Mouse (Mus musculus): Measurements from ENCODE around the gene Pik3ap1. TPM values are rescaled to one million over a fixed set of nuclear protein-coding genes. Genes with fewer than 3 reads are reported as not detected.
"Not testable (repeated sequence)": the region's sequence is repeated elsewhere in the genome, so short reads cannot be mapped to it uniquely, and the experiment has no call there.

Gene Pik3ap1
- polyA plus RNA-seq (2015; fragmentation: Nextera tagmentation; extraction: Ambion mirVana) = 1.4 and 1.6 TPM in 2 replicates

DNA sequence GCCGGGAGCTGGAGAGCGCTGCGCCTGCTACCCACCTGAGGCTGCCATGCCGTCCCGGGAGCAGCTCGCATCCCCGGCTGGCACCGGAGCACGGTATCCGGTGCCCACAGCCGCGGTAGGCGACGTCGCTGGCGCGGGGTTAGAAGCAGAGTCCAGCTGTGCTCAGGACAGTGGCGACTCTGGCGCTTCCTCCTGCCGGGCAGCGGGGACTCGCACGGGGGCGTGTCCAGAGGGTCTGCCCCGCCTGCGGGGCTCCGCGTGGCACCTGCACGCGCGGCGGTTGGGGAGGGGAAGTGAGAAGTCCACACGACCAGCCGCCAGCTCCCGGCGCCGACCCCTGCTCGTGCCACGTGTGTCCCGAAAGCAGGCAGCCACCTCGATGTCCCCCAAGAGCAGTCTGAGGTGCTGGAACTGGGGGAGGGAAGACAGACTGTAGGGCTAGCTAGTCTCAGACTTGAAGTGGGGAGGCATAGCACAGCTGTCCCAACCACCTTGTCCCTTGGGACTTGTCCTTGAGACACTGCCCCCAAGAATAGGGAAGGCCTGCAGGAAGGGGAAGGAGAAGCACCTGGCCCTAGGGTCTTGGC lies at the start of gene Pik3ap1:
Gene Pik3ap1, minus strand, starts transcription at position 181 of the 587 bp plus-strand sequence.
- H3K36me3 ChIP-seq = no peaks in the 10 kb centered on the region
- no peaks in the 10 kb centered on the region for H3K9me3 ChIP-seq
- peaks cover 5% of the 10 kb centered on the region; the same call in 1 of the 2 replicates for H3K27me3 ChIP-seq
- WGBS = under 1% methylated on average over 41 of the region's 41 CpGs
- peak within 1 kb of the TSS; percentile 47 for H3K9ac ChIP-seq (replicated peaks)
- peak within 1 kb of the TSS; percentile 98 for H3K4me2 ChIP-seq (replicated peaks)
- H3K4me3 ChIP-seq = peak within 1 kb of the TSS; percentile 48
- 0 out of 2 replicates have a peak, but pooled peaks have one; percentile 13 for ATAC-seq (replicated peaks)
- H3K4me1 ChIP-seq = peaks cover 18% of the 10 kb centered on the region
- no peak within 1 kb of the TSS for H3K27ac ChIP-seq (replicated peaks)

DNA sequence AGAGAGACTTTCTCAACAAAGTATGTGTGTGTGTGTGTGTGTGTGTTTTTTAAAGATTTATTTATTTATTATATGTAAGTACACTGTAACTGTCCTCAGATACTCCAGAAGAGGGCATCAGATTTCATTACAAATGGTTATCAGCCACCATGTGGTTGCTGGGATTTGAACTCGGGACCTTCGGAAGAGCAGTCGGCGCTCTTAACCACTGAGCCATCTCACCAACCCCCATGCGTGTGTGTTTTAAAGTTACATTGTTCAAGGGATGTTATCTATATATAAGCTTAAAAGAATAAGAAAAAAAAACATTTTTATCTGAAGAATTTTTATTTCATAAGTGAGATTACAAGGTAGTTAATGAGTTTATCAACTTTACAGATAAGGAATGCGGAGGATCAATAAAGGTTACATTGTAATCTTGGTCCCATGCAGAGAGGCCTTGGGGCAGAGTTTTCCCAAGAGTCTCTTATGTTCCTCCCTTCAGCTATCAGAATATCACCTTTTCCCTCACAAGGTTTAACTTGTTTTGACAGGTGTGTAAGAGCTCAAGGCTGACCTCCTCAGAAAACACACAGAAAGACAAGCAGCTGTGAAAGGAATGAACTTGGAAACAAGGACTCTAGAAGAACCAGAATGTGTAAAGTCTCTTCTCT lies 46.7 kb upstream of the Pik3ap1 start:
- H3K4me3 ChIP-seq; H3K9me3 ChIP-seq; H3K27ac ChIP-seq (replicated peaks); H3K27me3 ChIP-seq; H3K9ac ChIP-seq (replicated peaks); ATAC-seq (replicated peaks); H3K4me1 ChIP-seq; H3K36me3 ChIP-seq; H3K4me2 ChIP-seq (replicated peaks): not testable (repeated sequence)
- no CpG with 5 or more reads among the region's 6 CpGs for WGBS

DNA sequence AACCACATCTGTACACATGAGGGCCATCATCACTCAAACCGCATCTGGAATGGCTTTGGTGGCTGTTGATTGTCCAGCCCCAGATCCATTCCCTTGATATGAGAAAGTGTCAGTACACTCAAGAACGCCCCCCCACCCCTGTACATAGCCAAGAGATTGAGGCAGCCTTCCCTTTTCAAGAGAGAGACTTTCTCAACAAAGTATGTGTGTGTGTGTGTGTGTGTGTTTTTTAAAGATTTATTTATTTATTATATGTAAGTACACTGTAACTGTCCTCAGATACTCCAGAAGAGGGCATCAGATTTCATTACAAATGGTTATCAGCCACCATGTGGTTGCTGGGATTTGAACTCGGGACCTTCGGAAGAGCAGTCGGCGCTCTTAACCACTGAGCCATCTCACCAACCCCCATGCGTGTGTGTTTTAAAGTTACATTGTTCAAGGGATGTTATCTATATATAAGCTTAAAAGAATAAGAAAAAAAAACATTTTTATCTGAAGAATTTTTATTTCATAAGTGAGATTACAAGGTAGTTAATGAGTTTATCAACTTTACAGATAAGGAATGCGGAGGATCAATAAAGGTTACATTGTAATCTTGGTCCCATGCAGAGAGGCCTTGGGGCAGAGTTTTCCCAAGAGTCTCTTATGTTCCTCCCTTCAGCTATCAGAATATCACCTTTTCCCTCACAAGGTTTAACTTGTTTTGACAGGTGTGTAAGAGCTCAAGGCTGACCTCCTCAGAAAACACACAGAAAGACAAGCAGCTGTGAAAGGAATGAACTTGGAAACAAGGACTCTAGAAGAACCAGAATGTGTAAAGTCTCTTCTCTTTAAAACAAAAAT lies 41.2 kb upstream of the Pik3ap1 start:
- H3K4me1 ChIP-seq; H3K9me3 ChIP-seq; H3K27me3 ChIP-seq; H3K27ac ChIP-seq (replicated peaks); H3K4me3 ChIP-seq; H3K4me2 ChIP-seq (replicated peaks); H3K36me3 ChIP-seq; ATAC-seq (replicated peaks); H3K9ac ChIP-seq (replicated peaks): not testable (repeated sequence)
- no CpG with 5 or more reads among the region's 8 CpGs for WGBS

DNA sequence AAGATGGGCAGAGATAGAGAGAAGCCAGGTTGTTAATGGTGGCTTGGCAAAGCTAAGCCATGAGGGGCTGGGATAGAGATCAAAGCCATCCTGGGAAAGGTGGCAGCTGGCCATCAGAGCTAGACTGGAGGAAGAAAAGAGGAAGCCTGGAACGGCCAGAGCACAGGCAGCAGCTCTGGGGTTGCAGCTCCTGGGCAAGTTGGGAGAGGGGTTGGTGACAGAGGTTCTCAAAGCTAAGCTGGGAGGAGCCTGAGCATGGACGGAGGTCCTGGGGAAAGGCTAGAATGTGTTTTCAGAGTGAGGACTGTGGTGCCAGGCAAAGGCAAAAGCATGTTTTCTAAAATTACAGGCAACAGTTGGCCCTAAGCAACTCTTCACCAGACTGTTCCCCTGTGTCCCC lies 36.4 kb upstream of the Pik3ap1 start:
- no peak for ATAC-seq (replicated peaks)
- WGBS = 69% methylated on average over 2 of the region's 2 CpGs

DNA sequence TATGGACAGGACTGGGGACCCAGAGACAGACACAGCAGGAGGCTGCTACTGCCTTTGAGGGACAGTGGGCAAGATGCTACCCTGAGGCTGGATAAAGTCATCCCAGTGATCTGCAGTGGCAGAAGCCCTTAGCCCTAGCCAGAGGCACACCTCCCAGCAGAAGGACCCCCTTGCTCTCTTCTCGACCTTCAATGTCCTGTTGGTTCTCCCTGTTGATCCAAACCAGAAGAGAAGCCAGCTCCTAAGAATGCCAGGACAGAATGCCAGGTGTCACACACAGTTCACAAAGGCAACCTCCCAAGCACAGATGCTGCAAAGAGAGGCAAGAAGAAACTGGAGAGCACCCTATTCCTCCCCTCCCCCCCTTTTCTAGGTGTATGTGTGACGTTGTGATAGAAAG lies 33.9 kb upstream of the Pik3ap1 start:
- no peak overlapping the region for H3K4me2 ChIP-seq (replicated peaks)
- no peaks in the 10 kb centered on the region for H3K27me3 ChIP-seq
- WGBS = 88% methylated on average over 2 of the region's 2 CpGs
- H3K9me3 ChIP-seq = 0 out of 2 replicates have a peak, but pooled peaks cover 5% of the 10 kb centered on the region
- ATAC-seq (replicated peaks) = no peak
- no peaks in the 10 kb centered on the region for H3K36me3 ChIP-seq
- no peak overlapping the region for H3K9ac ChIP-seq (replicated peaks)
- H3K4me3 ChIP-seq = no peak overlapping the region
- no peak overlapping the region for H3K27ac ChIP-seq (replicated peaks)
- H3K4me1 ChIP-seq = no peaks in the 10 kb centered on the region

More for the DNA sequence above, 36.4 kb upstream of the Pik3ap1 start:
- no peak overlapping the region for H3K4me3 ChIP-seq
- no peaks in the 10 kb centered on the region for H3K36me3 ChIP-seq
- H3K27me3 ChIP-seq = no peaks in the 10 kb centered on the region
- H3K4me2 ChIP-seq (replicated peaks) = no peak overlapping the region
- no peak overlapping the region for H3K9ac ChIP-seq (replicated peaks)
- H3K4me1 ChIP-seq = no peaks in the 10 kb centered on the region
- H3K9me3 ChIP-seq = 0 out of 2 replicates have a peak, but pooled peaks cover 6% of the 10 kb centered on the region
- no peak overlapping the region for H3K27ac ChIP-seq (replicated peaks)

DNA sequence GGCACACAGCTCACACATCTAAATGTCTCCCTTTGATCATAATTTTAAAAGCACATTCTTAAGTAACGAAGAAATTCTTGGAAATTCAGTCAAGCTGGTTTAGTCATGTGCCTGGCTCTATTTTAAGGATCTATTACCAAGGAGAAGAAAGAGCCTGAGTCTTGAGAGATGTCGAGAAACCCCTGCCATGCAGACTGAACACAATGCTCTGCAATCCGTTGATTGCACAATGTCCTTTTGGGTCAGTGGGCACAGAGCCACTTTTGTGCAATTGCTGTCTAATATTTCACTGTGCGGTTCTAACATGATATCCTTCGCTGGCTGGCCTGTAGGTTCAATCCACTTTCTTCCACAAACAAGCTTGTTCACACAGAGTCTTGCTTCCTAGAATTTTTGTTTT lies 33.1 kb upstream of the Pik3ap1 start:
- Histone ChIP-seq H3K9ac (replicated peaks) (no peak overlapping the region), H3K9me3 (no peaks in the 10 kb centered on the region), H3K36me3 (no peaks in the 10 kb centered on the region), H3K27me3 (no peaks in the 10 kb centered on the region), H3K4me2 (replicated peaks) (no peak overlapping the region), H3K27ac (replicated peaks) (no peak overlapping the region), H3K4me3 (no peak overlapping the region), H3K4me1 (no peaks in the 10 kb centered on the region)
- 27% methylated on average over 5 of the region's 5 CpGs for WGBS
- no peak for ATAC-seq (replicated peaks)

DNA sequence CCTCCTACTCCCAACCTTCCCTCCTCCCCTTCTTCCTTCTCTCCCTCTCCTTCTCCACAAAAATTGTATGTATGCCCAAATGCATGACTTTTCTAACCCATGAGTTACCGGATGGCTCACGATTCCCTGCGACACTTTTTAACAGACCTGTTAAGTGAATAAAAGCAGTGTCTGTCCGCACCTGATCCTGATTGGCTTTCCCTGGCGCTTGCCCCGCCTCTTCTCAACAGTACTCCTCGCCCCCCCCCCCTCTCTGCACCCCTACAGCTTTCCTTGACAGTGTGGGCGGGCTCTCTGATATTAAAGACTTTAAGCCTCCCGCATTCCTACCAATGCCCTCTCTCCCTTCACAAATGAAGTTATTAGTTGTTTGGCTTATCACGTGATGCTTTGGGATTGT lies 31.3 kb upstream of the Pik3ap1 start:
- Histone ChIP-seq H3K36me3 (no peaks in the 10 kb centered on the region), H3K4me1 (no peaks in the 10 kb centered on the region), H3K9me3 (no peaks in the 10 kb centered on the region), H3K4me3 (no peak overlapping the region), H3K27me3 (no peaks in the 10 kb centered on the region), H3K4me2 (replicated peaks) (no peak overlapping the region), H3K27ac (replicated peaks) (no peak overlapping the region), H3K9ac (replicated peaks) (no peak overlapping the region)
- WGBS = 51% methylated on average over 10 of the region's 10 CpGs
- ATAC-seq (replicated peaks) = no peak

DNA sequence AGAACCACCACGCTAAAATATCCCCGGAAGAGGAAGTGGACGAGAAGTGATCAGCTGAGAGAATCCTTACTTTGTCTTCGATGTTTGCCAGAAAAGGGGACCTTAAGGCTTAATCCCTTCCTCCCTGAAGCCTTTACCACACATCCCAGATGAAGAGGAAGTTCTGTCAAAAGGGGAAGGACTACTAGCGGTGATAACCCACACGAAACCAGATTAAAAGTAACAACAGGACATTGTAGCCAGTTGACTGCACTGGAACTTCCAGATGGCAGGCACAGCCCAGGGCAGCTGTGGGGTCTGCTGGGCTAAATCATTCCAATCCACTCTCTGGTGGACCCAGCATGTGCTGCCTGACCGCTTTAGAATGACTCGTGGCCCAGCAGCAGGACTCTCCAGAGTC lies 17.7 kb upstream of the Pik3ap1 start:
- H3K9me3 ChIP-seq = no peaks in the 10 kb centered on the region
- no peak overlapping the region for H3K4me2 ChIP-seq (replicated peaks)
- no peaks in the 10 kb centered on the region for H3K36me3 ChIP-seq
- 90% methylated on average over 8 of the region's 8 CpGs for WGBS
- no peak overlapping the region for H3K27ac ChIP-seq (replicated peaks)
- H3K27me3 ChIP-seq = no peaks in the 10 kb centered on the region
- no peaks in the 10 kb centered on the region for H3K4me1 ChIP-seq
- ATAC-seq (replicated peaks) = no peak
- H3K9ac ChIP-seq (replicated peaks) = no peak overlapping the region
- no peak overlapping the region for H3K4me3 ChIP-seq

DNA sequence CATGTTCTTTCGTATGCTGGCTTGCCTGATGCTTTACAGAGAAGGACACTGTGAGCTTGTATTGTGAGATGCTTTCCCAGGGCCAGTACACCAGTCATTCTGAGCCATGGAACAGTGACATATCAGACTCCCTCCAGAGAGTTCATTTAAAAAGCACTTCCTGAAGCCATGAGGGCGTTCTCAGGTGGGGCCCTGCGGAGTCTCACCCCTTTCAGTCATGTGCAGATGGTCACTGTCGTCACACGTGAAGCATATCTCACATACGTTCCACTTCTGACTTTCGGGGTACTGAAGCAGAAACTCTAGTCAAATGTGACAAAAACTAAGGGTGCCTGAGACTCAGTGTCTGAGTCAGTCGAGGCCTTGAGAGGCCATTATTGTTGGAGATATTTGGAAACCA lies 6.0 kb upstream of the Pik3ap1 start:
- Histone ChIP-seq H3K27ac (replicated peaks) (no peak overlapping the region), H3K4me3 (no peak overlapping the region), H3K9me3 (no peaks in the 10 kb centered on the region), H3K4me1 (peaks cover 7% of the 10 kb centered on the region; the same call in 1 of the 2 replicates), H3K4me2 (replicated peaks) (no peak overlapping the region), H3K27me3 (no peaks in the 10 kb centered on the region), H3K9ac (replicated peaks) (no peak overlapping the region), H3K36me3 (no peaks in the 10 kb centered on the region)
- ATAC-seq (replicated peaks) = no peak
- 85% methylated on average over 8 of the region's 8 CpGs for WGBS

DNA sequence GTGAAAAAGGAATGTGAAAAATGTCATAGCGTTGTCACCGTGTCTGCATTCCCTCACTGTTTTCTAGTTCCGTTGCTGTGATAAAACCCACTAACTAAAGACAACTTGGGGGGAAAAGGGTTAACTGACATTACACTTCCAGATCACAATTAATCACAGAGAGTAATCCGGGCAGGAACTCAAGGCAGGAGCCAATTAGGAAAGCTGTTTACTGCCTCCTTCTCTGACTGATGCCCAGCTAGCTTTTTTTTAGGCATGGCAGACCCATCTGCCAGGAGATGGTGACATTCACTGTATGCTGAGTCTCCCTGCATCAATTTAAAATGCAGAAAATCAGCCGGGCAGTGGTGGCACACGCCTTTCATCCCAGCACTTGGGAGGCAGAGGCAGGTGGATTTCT lies 4.4 kb upstream of the Pik3ap1 start:
- ATAC-seq (replicated peaks) = no peak

DNA sequence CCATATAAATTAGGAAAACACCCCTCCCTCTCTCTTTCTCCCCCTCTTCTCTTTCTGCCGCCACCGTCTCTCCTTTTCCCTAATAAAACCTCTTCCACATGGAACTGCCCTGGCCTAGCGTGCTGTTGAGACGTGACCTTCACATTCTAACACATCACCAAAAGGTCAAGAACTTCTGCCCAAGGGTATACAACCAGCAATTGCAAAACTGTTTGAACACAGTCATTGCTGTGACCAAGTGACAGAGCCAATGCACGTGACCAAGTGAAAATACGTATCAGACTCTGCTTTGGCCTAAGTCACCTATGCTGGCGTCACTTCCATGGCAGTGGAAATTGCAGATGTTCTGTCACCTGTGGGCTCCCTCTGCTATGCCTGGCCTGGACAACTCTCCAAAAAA lies 3.3 kb upstream of the Pik3ap1 start:
- Histone ChIP-seq H3K36me3 (no peaks in the 10 kb centered on the region), H3K4me3 (no peak overlapping the region), H3K27me3 (peaks cover 5% of the 10 kb centered on the region; the same call in 1 of the 2 replicates), H3K27ac (replicated peaks) (no peak overlapping the region), H3K4me2 (replicated peaks) (no peak overlapping the region), H3K9ac (replicated peaks) (no peak overlapping the region), H3K4me1 (peaks cover 18% of the 10 kb centered on the region), H3K9me3 (no peaks in the 10 kb centered on the region)
- 94% methylated on average over 7 of the region's 7 CpGs for WGBS
- ATAC-seq (replicated peaks) = no peak

More for the DNA sequence above, 4.4 kb upstream of the Pik3ap1 start:
- 34% methylated on average over 6 of the region's 6 CpGs for WGBS
- peaks cover 5% of the 10 kb centered on the region; the same call in 1 of the 2 replicates for H3K27me3 ChIP-seq
- H3K4me2 ChIP-seq (replicated peaks) = no peak overlapping the region
- no peak overlapping the region for H3K4me3 ChIP-seq
- H3K4me1 ChIP-seq = peaks cover 17% of the 10 kb centered on the region
- no peak overlapping the region for H3K27ac ChIP-seq (replicated peaks)
- H3K36me3 ChIP-seq = no peaks in the 10 kb centered on the region
- H3K9ac ChIP-seq (replicated peaks) = no peak overlapping the region
- no peaks in the 10 kb centered on the region for H3K9me3 ChIP-seq

DNA sequence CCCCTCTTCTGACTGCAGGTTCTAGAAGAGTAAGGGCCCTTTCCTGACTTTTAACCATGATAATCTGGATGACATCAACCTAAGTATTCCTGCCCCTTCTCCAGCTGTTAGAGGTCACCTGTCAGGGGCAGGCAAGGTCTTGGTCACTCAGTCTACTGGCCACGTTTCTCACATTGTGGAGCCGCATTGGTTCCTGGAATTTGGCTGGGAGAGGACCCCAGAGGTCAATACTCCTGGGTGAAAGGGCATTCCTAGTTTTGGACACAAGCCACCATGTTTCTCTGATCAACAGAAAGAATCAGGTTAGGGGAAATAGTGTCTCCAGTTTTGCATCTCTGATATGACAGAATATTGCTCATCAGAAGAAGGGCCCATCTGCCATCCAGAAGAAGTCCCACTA lies 2.4 kb upstream of the Pik3ap1 start:
- H3K27ac ChIP-seq (replicated peaks) = no peak overlapping the region
- H3K9me3 ChIP-seq = no peaks in the 10 kb centered on the region
- peaks cover 18% of the 10 kb centered on the region for H3K4me1 ChIP-seq
- H3K9ac ChIP-seq (replicated peaks) = no peak overlapping the region
- no peak for ATAC-seq (replicated peaks)
- no peaks in the 10 kb centered on the region for H3K36me3 ChIP-seq
- H3K27me3 ChIP-seq = peaks cover 5% of the 10 kb centered on the region; the same call in 1 of the 2 replicates
- H3K4me3 ChIP-seq = no peak overlapping the region
- WGBS = 80% methylated on average over 2 of the region's 2 CpGs
- H3K4me2 ChIP-seq (replicated peaks) = no peak overlapping the region

Data from forebrain, embryonic 15.5 days (tissue).